Mouse (Mus musculus): ENCODE measurements around the gene Ddit4. TPM values are rescaled to one million over a fixed set of nuclear protein-coding genes. Genes with fewer than 3 reads are reported as not detected.

Ddit4 gene
- polyA plus RNA-seq, 1 experiment, result 28.2 TPM

DNA sequence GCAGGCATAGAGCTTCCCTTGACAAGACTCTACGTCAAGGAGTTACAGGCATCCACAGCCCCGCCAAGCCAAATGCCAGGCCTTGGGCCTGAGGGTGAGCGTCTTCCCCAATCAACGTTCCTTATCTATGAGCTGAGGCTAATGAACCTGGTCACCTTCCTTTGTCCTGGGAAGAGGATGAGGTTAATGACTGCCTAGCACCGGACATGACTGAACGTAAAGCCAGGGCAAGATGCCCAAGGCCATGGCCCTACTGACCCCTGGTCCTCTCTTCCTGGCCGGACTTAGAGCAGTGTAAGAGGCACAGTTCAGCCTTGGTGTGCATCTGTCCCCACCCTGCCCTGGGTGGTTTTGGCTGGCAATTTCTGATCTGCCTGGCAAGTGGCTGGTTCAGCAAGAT lies 22.4 kb downstream of the Ddit4 start:
- DNase-seq (ENCODE audit: low read depth, low spot score), result no peak

DNA sequence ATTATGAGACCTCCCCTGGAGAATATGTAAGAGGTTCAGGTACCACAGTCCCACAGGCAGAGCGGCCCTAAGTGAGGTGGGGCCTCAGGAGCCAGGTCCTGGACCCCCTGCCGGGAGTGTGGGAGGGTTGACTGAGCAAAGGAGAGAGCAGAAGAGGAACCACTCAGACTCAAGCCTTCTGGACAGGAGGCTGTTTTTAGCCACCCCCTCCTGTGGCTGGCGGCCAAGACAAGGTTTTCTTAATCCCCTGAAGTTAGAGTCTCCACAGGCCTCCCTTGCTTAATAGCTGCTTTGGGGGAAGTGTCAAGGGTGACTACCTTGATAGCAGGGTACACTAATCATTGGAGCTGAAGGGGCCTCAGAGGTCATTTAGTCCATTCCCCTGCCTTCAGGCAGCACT lies 27.3 kb downstream of the Ddit4 start:
- WGBS, result 76% methylated on average over 3 of the region's 3 CpGs

More for the DNA sequence above, 22.4 kb downstream of the Ddit4 start:
- WGBS, result 75% methylated on average over 7 of the region's 7 CpGs

DNA sequence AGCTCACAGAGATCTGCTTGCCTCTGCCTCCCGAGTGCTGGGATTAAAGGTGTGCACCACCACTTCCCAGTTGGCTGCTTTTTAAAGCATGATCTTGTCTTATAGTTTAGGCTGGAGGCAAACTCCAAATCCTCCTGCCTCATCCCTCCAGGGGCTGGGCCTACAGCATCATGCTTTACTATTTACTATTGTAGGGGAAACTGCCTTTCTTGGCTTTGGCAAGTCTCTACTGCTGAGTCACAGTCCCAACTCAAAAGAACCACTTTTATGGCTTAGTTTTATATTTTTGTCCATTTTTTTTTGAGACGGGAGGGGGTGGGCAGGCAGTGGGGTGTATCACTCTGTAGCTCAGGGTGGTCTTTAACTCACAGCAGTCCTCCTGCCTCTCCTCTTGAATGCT lies 28.1 kb downstream of the Ddit4 start:
- 88% methylated on average over 2 of the region's 2 CpGs for WGBS
- DNase-seq (ENCODE audit: low read depth, low spot score), result no peak

More for the DNA sequence above, 27.3 kb downstream of the Ddit4 start:
- DNase-seq (ENCODE audit: low read depth, low spot score), result no peak

DNA sequence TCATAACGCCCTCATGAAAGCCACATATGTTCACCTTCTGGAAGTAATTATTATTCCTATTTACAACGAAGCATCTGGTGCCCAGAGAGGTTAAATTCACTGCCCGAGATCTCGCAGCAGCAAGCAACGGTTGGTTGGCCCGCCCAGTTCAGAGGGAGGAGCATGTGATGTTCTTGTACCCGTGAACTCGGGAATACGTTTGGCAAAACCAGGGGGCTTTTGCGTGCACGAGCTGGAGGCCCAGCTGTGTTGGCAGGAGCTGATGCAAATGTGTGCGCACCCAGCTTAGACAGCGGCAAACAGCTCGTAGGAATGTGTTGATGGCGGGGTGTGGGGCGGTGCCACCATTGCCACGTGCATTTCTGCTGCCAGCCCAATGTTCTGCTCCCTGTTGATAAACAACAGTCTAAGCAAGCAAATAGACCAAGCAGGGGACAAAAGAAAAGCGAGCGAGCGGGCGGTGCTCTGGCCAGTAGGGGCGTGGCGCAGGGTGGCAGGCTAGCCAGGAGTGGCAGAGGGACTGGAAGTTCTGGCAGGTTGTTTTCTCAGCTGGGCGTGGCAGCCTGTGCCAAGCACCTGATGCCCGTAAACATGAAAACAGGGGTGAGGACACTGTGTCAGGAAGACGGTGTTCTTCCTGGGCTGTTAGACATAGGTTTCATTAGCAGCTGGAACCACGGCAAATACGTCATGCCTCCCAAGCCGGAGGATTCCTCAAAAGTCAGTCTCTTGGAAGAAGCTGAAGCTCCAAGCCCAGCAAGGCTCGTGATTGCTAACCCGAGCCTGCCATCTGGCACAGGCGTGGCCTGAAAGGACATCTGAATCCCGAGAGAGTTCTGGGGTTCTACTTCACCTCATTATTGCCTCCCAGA lies 30.6 kb downstream of the Ddit4 start:
- 3% methylated on average over 33 of the region's 33 CpGs for WGBS
- DNase-seq (ENCODE audit: low read depth, low spot score), result no peak

DNA sequence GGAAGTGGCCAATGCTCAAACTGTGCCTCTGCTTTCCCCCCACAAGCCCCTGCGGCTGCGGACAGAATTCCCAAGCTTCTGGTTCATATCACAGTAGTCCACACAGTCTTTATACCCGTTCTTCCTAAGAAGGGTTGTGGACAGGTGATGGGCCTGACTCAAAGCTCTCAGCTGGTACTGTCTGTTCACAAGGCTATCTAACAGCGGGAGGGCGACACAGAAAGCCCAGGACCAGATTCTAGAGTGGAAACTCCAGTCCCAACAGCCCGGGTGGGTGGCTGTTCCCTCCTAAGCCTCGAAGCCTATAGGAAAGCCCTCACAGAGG lies 31.2 kb downstream of the Ddit4 start:
- no peak for DNase-seq (ENCODE audit: low read depth, low spot score)
- WGBS, result 29% methylated on average over 7 of the region's 7 CpGs

DNA sequence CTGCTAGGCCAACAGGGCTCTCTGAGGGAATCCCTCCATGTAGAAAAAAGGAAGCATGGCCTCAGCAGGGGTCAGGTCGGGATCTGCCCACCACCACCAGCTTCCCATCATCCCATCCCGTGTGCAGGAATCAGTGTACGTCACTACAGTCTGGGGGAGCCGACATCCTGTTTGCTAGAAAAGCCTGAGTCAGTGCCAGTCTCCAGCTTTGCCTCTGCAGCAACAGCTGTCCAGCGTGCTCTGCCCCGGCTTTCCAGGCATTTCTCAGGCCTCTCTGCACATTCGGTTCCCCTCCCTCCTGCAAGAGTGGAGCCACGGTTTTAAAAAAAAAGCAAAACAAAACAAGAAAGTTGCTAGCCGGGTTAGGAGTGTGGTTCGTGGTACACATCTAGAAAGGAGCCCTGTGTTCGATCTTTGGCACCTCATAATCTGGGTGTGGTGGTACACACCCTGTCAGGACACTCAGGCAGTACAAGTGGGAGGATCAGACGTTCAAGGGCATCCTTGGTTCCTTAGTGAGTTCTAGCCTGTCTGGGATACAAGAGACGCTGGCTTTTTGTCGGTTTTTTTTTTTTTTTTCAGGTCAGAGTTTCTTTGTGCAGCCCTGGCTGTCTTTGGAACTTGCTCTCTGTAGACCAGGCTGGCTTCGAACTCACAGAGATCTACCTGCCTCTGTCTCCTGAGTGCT lies 32.0 kb downstream of the Ddit4 start:
- 14% methylated on average over 15 of the region's 15 CpGs for WGBS
- no peak for DNase-seq (ENCODE audit: low read depth, low spot score)

DNA sequence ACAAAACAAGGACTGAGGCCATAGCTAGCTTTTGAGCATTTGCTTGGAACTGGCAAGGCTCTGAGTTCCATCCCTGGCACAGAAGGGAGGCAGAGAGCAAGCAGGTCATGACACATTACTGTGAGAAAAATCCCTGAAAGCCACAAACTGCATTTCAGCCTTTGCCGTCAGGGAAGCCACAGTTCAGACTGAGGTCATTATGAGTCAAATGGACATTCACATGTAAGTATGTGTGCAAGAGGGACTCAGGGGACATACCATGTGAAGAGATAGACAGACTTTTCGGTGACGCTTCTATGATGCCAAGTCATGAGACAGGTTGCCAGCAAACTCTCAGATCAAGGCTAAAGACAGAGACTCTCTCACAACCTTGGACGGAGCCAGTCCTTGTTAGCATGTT lies 33.5 kb downstream of the Ddit4 start:
- WGBS, result 92% methylated on average over 4 of the region's 4 CpGs
- DNase-seq (ENCODE audit: low read depth, low spot score), result no peak

DNA sequence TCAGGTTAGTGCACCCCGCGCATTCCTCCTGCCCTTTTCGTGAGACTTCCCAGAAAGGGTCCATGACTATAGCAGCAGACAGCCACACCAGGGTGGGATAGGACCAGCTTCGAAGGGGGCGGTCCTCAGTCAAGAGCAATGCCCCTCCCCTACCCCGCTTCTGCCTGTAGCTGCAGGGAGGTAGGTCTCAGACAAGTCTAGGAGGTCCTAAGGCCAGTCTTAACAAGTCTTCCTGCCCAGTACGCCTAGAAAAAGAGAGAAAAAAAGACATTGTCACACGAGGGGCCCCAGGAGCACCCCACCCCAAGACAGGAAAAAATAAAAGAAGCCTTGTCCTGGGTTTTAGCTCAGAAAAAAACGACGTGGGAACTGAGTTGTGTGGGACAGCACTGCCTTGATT lies 35.0 kb downstream of the Ddit4 start:
- WGBS, result 12% methylated on average over 10 of the region's 10 CpGs
- no peak for DNase-seq (ENCODE audit: low read depth, low spot score)

DNA sequence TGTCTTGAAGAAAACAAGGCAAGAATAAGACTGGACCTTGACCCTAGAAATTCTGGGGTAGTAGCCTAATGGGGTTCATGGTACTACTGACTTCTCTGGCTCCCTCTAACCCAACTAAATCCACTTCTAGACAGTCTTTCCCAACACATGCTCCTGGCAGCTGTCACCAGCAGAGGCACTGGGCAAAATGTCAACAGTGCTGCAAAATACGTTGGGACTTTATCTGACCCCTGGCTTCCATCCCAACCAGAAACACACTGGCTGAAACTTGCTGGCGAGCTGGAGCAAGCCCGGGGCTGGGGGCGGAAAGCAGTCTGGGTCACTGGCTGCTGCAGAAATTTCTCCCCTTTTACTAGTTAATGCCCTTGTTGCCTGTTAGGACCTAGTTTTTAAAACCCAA lies 35.5 kb downstream of the Ddit4 start:
- WGBS, result 2% methylated on average over 4 of the region's 4 CpGs
- no peak for DNase-seq (ENCODE audit: low read depth, low spot score)

DNA sequence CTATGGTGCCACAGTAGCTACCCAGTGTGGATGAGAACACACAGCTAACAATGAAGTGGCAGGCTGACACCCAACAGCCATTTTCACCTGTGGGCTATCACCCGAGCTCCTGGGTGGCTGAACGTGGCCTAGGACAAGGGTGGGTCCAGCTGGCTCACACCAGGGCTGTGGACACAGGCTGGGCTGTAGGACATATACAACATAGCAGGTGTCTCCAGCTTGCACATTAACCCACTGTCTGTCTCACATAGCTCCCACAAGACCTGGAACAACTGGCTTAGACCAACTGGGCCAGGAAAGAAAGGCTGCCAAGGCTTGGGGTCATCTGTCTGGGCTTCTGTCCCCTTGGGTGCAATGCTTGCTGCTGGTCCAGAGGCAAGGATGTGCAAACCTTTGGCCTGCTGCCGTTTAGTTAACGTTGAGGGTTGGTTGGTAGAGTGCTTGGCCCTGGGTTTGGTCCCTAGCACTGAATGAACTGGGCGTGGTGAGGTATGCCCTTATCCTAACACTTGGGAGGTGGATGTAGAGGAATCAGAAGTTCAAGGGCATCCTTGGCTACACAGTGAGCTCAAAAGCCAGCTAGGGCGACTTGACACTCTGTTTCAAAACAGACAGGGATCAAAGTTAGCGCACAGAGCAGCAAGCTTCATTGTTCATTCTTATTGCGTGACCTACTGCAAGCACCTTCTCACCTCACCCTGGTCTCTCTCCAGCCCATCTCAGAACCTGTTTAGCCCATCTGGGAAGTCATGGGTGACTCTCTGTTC lies 36.3 kb downstream of the Ddit4 start:
- DNase-seq (ENCODE audit: low read depth, low spot score), result no peak
- WGBS, result 60% methylated on average over 8 of the region's 8 CpGs

DNA sequence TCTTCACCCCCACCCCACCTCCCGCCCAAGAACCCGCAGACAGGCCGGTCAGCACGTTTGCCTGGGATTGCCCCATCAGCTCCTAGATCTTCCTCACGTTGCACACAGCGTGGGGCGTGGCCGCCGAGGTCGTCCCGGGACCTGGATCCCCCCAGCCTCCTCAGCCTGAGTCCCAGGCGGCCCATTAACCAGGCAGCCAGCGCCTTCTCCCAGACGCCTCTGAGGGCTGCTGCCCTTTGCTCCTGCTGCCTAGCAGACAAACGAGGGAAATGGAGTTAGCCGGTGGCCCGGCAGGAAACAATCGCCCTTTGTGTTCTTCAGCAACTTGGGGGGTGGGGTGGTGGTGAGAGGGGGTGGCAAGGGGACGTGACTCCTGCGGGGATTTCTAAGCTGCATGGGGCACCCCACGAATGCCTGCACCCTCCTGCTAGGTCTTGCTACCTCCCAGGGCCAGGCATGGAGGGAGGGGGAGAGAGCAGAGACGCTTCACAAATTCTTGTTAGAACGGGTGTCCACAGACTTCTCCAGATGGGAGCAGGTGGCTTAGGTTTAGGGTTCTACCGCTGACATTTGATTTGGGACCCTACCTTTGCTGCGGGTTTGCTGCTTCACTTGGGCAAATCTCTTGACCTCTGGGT lies 40.0 kb downstream of the Ddit4 start:
- DNase-seq (ENCODE audit: low read depth, low spot score), result no peak
- WGBS, result 10% methylated on average over 25 of the region's 25 CpGs

DNA sequence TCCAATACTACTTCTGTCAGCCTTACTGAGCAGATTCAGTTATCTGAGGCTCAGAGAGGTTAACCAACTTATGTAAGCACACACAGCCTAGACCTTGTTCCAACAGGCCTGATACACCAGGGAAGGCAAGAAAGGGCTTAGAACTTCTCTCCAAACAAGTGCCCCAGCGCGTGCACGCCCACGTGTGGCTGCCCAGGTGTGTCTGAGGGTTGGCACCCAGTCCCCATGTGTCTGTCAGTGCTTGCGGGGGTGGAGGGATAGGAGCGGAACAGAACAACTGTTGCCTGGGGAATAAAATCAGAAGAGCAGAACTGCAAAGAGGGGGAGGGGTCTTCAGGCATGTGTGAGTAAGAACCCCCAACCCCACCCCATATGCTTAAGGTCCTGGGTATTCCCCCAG lies 40.5 kb downstream of the Ddit4 start:
- DNase-seq (ENCODE audit: low read depth, low spot score), result no peak
- 27% methylated on average over 6 of the region's 6 CpGs for WGBS

DNA sequence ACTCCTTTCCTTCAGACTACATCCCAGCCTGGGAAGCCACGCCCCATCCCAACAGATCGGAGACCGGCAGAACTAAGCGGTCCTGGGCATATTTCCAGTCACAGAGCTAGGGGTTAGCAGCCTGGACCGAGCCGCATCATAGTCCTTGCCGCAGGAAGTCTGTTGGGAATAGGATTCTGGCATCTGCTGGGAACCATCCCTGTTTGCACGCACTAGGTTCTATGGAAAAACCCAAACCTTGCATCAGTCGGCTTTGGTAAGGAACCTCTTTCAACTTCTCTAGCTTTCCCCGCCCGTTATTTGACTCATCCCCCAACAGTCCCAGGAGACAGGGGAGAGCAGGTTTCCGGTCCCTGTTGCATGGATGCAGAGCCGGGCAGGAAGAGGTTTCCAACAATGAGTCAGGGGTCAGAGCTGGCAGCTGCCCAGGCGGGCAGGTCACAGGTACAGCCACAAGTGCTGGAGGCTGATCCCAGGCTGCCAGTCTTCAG lies 42.2 kb downstream of the Ddit4 start:
- 10% methylated on average over 14 of the region's 14 CpGs for WGBS
- DNase-seq (ENCODE audit: low read depth, low spot score), result no peak

DNA sequence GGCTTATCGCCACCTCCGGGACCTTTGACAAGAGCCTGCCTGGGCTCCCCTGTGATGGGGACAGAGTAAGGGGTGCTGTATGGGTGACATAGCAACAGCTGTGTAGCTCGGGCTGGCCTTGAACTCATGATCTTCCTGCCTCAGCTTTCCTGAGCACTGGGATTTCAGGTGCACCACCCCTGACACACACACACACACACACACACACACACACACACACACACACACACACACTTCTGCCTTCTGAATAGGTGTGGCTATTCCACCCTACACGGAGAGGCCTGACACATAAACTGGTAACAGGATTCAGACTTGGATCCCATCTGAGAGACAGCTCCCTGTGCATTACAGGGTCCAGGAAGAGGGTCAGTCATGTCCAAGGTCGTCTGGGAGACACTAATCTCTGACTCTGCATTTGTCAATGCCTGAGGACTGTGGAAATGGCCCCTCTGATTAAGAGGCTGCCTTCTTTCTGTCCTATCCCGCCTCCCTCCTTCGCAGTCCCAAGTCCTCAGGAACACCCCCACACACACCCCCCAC lies 42.8 kb downstream of the Ddit4 start:
- DNase-seq (ENCODE audit: low read depth, low spot score), result no peak
- 49% methylated on average over 7 of the region's 7 CpGs for WGBS

DNA sequence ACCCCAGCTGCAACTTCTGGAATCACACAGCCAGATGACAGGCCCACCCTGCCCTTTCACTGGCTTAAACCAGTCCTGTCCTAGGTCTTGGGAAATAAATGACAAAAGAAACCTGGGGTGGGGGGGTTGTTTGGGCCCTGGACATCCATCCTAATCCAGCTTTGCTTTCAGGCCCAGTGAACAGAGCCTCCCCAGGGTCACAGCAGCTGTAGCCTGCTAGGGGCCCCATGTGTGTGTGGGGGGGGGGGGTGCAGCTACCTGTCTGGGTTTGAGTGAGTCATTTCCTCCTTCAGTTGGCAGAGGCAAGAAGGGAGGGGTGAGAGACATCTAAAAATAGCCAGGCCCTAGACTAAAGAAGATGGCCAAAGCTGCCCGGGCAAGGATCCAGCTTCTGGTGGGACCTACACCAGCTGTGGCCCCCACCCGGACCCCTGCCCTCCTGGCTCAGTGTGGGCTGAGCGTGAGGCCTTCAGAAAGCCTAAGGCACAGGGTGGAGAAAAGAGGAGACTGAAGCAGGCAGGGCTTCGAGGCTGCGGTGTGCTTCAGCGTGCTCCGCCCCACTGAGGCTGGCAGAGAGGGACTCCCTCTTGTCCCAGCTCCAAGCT lies 43.8 kb downstream of the Ddit4 start:
- 11% methylated on average over 7 of the region's 7 CpGs for WGBS
- no peak for DNase-seq (ENCODE audit: low read depth, low spot score)

DNA sequence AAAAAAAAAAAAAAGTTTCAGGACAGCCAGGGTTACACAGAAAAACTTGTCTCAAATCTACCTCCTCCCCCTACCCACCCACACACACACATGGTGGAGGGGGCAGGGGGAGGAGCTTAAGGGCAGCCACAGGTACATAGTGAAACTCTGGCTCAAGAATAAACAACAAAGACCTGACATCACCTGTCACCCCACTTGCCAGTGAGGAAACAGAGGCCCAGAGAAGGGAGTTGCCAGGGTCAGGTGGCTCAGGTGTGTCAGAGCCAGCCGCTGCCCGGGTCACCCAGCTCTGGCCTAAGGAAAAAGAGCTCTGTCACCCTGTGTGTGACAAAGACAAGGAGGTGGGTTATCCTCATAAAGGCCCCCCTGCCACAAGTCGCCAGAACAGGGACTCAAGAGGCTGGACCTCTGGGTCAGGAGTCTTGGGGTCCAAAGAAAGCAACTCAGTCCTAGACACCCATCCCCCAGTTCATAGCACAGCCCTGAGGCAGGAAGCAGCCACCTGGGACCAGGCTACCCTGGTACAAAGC lies 44.5 kb downstream of the Ddit4 start:
- DNase-seq (ENCODE audit: low read depth, low spot score), result no peak
- WGBS, result 37% methylated on average over 3 of the region's 3 CpGs

DNA sequence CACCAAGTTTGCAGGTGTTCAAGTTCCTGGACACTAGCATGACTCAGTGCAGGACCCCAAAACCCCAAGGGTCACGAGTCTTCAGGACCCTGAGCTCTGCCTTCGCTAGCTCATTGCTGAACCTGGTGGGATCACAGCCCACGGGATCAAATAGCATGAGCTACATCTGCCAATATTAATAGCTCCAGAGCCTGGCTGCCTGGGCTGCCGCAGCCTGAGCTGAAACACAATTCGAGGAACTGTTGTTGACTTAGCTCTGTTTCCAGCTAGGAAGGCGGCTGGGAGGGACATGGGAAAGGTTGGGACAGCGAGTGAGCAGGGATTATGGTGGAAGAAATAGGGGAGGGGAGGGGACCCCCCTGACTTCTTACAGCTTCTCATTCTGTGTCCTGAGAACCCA lies 48.5 kb downstream of the Ddit4 start:
- WGBS, result 73% methylated on average over 7 of the region's 7 CpGs
- no peak for DNase-seq (ENCODE audit: low read depth, low spot score)

DNA sequence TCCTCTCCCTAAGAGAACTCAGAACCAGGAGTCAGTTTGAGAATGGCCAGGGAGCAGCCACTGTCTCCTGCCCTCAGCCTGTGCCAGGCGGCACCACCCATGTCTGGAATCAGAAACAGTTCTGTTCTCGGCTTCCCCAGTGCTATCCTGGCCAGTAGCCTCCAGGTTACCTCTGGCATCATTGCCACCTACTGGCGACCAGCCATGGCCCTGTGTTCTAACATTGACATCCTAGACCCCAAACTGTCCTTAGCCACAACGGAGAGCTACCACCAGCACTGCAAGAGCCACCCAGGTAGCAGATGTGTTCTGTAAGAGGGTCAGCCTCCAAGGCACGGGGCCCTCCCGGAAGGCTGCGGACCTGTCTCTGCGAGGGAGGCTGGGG lies 49.0 kb downstream of the Ddit4 start:
- DNase-seq (ENCODE audit: low read depth, low spot score), result no peak
- WGBS, result 64% methylated on average over 8 of the region's 8 CpGs

DNA sequence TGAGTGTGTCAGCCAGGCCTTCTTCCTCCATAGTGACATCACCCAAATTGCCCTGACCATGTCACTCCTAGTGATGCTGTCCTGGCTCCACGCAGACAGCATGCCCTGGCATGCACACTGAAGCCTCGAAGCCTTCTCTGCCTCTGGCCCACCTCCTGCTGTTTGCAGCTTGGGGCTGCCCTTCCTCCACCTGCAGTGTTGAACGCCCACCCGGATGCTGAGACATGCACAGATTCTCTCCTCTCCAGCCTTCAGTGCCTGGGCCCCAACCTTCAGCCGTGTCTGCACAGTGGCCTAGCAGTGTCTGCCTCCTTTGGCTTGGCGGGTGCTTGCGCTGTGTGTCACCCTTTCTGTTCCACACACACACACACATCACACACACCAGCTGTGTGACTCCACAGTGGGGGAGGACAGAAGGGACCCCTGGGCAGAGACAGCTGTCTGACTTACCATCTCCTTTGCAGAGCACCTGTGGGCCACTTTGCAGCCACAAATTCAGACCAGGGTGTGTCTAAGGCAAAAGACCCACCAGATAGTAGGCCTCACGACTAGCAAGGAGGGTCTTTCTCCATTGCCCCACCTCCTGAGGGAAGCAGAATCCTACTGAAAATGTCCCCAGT lies 49.5 kb downstream of the Ddit4 start:
- 80% methylated on average over 8 of the region's 8 CpGs for WGBS
- DNase-seq (ENCODE audit: low read depth, low spot score), result no peak
